Mouse (Mus musculus) frontal cortex, postnatal 36 days (tissue): ENCODE measurements around the gene Epha5.

ENCODE experiments used
- DNase-seq, 2 experiments: peaks; one replicate each; pipeline ENCODE4 v3.0.0; 2022; ENCODE audit warnings: low spot score in 2 of 2

Gene Epha5

DNA sequence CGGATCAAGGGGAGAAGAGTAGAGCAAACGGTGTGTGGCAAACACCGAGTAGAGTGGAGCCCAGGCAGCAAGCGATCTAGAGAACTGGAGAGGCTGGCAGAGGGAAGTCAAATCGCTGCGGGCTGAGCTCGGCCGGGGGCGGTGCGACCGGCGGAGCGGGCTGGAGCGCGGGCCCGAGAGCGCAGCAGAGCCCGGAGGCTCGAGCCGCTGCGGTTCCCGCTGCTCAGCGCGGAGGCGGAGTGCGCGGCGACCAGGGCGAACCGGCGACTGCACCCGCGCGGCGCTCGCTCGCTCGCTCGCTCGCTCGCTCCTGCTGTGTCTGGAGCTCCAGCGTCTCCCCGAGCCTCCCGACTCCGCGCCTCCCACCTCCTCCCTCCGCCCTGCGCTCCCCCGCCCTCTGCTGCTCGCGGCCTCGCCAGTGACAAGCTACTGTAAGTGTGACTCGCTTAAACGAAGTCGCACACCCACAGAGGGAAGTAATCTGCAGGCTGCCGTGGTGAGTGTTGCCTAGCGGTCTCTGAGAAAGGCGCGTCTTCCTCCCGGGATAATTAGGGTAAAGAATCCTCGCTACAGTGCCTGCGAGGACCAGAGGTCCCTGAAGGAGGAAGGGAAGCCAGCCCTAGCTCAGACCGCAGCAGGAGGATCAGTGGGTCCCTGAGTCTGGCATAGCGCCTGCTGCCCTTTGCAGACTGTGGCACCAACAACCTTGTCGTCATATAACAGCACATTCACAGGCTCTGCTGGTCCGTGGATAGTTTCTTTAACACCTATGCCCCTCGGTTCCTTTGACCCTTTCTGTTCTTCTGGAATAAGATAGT lies at the start of gene Epha5:
Gene Epha5 (minus strand): TSS at position 321 of the 818 bp plus-strand sequence.
- peak; percentile 83 to 89 for DNase-seq

DNA sequence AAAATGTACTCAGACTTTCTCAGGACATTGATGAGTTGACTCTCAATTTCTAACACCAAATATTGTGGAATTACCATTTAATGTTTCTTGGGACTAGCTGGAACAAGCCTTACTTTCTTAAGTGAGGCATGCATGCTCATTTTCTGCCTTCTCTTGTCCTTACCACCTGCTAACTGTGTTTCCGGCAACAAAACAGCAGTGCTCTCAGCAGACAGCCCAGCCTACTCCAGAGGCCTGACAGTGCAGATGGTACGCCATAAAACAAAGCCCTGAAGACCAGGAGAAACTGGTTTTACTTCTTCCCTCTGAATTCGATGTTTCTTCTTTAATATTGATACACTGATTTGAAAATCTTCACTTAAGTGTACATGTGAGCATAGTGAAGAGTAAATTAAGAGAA lies 39.0 kb upstream of the Epha5 start:
- DNase-seq: no peak

DNA sequence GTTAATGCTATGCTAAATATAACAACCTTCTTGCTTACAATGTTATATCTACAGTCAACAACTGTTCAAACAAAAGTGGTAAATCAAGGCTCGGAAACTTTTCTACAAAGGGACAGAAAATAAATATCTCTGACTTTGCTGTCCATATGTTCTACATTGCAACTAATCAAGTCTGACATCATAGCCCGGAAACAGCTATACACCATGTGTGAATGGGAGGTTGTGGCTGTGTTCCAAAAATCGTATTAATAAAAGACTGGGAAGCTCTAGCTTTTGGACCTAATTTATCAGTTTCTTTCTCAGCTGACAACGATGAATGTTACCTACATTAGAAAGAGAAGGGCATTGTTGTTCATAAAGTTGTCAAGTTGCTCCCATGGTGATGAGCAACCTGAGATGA lies 37.5 kb upstream of the Epha5 start:
- DNase-seq: no peak

DNA sequence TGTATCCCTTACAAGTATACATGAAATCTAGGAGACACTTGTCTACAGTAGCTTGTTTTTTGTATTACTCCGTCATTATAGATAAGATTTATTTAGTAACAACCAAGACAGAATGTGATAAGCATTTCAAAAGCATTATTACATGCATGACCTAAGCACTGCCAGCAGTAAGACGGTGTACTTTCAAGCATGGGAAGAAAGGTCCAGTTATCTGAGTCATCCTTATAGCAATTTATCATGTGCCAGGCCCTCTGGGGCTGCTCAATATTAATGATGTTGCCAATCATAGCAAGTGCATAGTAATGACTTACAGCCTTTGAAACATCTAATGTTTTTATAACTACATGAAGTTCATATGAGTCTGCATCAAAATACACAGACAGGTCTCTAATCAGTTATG lies 36.7 kb upstream of the Epha5 start:
- no peak for DNase-seq

DNA sequence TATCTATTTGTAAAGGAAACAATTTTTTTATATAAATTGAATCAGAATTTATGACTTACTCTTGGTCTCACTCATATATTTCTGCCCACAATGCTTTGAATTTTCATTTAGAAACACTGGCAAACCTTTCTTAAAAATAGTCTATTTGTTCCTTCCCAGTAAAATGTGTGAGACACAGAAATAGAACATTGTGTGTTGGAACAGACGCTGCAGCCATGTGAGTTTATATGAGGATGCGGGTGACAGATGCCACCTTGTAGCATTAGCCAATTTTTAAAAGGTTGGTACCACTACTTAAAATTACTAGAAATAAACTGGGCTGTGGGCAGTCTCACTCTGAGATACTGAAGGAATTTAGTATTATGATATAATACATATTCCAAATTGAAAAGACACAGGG lies 23.1 kb upstream of the Epha5 start:
- DNase-seq: peak in 1 of 2 experiments; percentile 58

DNA sequence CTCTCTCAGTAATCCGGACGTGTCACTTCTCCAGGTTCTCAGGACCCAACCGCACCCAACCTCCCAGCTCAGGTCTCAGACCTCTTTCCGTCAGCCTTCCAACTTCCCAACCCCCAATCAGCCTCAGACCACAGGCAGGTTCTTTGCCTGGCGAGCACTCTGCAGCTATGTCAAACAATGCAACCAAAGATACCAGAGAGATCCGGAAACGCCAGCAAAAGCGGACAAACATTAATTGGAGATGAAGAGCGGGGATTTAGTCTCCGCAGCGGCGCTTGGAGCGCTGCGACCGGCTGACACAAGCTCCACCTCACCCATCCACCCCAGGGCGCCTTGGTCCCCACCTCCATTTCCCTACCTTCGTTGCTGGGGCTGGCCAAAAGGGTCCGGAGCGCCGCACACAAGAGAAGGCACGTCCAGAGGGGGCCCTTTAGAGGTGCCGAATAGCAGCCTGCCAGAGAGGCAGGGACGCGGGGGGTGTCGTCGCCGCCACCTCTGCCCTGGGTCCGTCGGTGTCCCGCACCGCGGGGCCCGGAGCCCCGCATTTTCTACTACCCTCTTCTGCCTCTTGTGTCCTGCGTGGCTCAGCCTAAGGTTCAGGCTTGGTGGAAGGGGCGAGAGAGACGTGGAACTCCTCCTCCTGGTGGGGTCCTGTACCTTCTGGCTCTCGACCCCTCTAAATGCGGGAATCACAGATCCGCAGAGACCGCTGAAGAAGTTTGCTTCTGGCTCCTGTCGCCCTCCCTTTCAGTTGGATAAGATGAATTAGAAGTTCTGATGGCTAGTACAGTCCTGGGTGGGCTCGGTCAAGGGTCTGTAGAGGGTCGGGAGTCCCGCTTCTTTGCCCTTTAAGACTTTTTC lies 991 bp downstream of the Epha5 start:
- peak; percentile 57 to 59 for DNase-seq

DNA sequence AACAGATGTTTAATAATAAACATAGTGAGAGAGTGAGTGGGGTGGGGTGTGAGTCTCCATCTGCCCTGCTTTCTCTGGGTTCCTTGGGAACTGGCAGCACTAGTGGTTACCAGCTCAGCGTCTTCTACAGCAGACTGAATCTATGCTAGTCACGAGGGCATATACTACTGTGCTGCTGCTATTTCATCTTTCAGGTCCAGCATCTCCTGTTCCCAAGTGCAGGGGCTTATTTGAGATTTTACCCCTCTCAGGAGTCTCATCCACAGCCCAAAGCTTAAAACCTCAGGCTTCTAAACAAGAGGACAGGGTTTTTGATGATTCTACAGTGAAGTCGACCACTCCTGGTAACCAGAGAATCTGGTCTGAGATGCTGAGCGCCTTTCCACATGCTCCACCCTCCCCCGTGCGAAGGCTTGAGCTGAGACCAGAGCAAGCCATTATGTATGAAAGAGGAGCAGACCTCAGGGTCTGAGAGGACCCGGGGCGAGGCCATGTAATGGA lies 2.2 kb downstream of the Epha5 start:
- DNase-seq: peak; percentile 56 to 74

DNA sequence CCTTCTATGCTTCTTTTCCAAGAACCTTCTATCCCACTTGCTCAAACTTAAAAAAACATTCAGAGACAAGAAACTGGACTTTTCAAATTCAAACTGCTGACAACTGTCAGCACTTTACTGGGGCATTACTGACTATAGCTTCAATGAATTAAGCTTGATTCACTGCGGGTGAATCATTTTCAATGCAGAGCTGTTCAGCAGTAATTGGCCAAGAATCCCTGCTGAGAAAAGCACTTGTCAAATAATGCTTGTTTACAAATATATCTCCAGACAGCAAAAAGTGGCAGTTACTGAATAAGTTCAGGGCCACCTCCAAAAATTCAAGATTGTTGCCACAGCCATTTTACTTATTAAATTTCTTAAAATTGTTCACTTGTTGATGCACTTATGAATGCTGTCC lies 4.2 kb downstream of the Epha5 start:
- no peak for DNase-seq

DNA sequence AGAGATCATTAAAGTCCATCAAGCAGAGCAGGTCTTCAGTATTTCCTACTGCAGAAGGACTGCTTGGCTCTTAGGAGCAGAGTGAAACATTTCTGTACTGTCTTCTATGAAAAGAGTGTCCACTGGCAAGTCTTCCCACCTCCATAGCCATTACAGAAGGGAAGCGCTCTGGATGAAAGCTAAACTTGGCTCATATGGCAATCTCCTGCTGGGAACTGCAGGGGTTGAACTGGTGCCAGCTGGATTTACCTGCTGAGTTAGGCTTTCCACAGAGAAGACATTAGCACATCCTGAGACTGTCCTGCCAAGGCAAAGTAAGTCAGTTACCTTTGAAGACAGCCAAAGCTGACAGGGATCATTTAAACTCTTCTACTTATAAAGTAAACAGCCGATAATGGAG lies 8.8 kb downstream of the Epha5 start:
- no peak for DNase-seq

DNA sequence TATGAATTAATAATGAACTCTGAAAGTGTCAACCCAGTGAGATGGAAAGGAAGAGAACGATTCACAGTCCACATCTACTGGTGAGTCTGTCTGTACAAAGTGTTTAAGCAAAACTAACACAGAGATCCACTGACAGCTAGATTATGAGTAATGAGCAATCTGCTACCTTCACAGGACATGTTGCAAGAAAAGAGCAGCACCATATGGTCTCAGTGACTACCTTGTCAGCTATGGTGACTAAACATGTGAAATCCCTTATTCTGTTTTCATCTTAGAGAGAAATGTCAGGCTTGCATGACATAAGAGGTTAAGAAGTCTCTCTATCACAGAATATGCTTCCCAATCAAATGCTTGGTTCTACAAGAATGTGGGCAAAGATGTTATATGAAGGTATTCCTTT lies 20.1 kb downstream of the Epha5 start:
- peak in 1 of 2 experiments; percentile 35 for DNase-seq

DNA sequence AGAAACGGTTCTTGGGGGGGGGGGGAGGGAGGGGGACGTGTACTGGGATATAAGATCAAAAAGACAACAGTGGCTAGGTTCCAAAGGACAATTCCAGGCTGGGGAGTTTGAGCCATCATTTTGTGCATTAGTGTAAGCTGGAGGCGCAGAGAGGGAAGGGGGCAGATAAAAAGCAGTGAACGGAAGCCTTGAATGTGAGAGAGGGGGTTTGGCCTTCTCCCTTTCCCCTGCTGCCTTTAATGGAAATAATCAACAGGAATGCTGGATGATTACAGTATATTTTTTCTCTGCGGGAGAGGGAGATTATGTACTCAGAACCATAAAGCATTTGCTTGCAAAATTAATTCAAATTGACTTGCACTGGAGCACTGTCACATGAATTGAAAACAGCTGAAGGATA lies 51.8 kb downstream of the Epha5 start:
- no peak for DNase-seq

DNA sequence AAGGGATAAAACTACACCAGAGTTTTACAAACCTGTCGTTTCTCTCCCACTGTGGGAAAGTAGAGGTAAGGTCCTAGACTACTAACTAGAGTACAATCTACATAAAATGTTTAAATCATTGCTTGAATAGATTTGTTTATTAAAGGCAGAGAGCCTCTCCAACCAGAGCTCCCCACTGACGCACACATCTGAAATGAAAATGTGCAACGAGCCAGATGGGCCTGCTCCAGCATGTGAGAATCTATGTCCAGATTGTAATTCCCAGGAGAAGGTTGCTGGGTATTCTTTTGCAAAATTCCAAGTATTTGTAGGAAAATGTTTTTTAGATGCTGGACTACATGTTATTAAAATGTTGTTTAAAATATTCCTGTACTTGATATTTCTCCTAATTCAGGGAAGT lies 57.8 kb downstream of the Epha5 start:
- DNase-seq: peak in 1 of 2 experiments; percentile 23

DNA sequence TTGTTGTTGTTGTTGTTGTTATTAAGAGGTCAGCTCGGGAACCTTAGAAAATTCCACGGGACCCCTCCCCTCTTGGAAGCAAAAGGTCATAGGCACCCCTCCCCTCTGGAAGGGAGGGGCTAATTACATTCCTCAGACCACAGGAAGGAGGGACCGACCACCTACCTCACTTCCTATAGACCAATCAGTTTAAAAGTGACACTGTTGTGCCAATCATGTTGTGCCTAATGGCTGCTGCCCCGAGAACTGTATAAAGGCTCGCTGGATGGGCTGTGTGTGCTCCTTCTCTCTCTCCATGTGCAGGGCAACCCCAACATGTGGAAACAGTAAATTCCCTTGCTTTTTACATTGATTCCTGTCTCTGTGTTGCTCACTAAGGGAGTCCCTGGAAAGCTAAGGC lies 64.1 kb downstream of the Epha5 start:
- no peak for DNase-seq

DNA sequence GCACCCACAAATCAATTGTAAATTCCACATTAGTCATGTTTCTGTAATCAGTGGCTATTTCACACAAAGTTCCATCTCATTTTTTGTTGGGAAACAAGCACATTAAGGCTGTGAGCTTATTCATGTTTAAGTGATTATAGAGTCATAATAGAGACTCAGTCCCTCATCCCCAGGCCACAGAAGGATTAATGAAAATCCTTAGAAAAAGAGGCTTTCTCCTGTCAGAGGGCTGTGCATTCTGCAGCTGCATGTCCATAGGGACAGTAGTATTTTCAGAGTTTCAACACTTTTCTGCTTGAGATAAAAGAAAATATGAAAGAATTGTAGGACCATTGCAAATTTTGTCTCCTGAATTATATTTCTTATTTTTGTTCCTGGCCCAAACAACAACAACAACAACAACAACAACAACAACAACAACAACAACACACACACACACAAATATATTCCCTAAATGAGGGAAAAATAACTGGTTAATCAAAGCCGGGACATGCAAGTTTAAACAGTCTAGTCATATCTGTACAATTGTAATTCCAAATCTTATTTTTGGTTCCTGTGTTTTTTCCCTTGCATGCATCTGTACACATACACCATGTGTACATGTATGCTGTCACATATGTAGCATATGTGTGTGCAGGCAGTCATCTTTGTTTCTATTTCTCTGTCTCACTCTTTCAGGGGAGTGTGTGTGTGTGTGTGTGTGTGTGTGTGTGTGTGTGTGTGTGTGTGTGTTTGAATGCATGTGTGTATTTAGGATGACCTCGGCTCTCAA lies 70.3 kb downstream of the Epha5 start:
- DNase-seq: no peak

DNA sequence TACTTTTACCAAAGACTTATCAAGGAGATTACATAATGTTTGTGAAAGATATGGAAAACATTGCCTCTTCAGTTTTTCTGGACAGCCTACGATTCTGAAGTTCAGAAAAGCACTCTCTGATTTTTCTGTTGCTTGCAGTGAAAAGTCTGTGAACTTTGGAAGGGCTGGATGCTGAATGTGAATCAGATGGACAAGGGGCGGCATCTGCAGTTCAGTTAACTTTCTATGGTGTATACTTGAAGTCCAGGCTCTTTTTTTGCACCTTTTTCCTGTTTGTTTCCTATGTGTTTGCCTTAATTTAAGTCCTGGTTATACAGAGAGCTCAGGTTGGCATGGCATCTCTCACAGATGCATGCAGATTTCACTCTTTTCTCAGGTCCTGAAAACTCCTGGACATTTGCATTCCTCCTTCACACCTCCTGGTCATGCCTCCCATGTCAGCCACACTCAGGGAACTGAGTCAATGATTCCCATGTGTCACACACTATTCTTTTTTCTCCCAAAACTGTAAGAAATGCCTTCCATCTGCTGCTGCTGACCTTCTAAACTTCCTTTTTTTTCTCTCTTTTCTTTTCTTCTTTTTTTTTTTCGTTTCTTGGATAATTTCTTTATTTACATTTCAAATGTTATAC lies 81.2 kb downstream of the Epha5 start:
- DNase-seq: no peak

DNA sequence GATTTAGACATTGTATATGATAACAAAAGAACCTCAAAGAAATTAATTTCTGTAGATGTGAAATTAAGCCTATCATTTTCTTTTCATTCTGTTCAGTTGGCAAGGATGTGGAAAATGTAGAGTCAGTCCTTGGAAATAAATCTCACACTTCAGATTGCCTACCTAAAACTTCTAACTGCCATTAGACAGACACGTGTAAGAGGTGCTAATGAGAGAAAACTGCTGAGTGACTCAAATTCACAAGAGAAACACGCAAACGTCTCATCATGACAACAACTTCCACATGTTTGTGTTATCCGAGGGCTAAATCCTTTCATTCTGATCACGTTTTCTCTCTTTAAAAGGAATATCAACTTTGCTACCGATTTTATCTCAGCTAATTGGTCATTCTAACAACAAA lies 82.7 kb downstream of the Epha5 start:
- DNase-seq: no peak

DNA sequence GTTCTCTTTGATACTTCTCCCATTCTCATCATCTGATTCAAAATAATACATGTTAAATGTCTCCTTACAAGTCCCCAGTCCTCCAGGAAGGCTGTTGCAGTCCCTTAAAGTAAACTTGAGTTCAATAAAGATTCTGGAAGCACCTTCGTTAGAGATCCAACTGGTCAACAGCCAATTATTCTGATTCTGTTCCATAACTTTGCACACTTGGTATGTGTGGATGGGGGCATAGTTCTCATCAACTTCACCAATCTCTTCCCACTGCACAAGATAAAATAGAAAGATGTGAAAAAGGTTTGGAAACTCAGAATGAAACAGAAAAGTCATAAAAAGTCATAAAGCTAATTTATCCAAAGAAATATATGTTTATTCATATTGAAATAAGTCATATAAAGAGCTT lies 85.6 kb downstream of the Epha5 start:
- no peak for DNase-seq

DNA sequence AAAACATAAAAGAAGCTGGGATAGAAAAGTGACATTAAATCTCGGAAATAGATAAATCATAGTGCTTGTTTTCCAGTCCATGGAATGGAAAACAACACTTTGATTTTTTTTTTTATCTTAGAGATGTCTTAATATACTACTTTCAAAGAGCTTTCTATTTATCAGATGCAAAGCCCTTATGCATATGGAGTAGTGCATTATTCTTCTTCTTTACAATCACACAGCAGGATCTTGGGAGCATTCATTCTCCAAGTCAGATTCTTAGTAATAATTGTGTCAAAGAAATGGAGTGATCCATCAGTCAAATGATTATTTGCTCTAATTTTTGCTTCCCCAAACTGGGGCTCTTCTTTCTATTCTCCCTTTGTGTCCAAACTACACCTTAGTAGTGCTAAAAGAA lies 96.6 kb downstream of the Epha5 start:
- no peak for DNase-seq

DNA sequence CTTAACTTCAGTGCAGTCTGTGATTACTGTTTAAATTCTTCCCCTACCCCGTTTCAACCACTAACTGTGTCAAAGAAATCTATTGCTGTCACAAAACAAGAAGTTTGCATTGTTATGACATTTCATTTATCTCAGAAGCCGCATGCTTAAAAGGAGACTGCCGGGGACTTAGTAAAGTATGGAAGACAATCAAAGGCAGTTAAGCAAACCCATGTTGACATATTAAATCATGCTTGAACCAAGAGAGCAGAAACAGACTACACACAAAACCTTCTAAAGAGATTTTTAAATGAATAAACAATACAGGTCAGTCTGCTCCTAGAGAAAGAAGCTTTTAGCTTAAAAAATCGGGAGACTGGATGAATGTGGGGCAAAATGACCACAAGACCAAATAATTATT lies 97.0 kb downstream of the Epha5 start:
- DNase-seq: no peak

DNA sequence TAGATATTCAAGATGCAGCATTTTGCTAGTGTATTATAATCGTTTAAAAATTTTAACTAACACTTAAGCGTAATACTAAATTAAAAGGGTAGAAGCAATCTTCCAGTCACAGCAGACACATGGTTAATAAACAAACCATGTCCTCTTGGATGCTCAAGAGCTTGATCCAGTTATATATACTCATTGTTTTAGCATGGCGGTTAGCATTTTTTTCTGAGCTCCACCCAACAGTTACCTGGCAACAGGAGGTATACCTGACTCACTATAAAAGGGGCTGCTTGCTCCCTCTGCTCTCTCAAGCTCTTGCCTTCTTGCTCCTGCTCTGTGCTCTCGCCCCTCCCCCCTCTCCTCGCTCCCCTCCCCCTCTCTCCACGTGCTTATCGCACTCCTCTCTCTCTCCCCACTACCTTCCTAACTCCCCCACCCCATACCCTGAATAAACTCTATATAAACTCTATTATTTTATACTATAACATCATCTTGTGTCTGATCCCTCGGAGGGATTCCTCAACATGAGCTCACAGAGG lies 98.3 kb downstream of the Epha5 start:
- DNase-seq: no peak

DNA sequence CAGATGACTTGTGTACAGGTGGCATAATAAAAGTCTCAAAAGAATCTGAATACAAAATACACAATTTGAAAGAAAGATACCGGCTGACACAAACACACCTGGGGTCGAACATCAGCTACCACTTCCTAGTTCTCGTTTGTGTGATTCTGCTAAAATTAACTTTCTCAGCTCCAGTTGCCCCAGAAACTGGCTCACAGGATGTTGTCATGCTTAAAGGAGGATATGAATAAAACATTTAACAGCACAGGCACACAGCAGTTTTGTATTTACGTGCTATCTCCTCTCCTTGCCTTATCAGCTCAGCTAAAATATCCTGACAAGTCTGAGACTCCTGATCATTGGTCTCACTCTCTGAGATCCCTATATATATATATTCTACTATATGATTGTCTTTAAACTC lies 99.3 kb downstream of the Epha5 start:
- peak in 1 of 2 experiments; percentile 35 for DNase-seq
